ENCODE assay signal across 23 mouse cellular contexts in the genomic region with DNA sequence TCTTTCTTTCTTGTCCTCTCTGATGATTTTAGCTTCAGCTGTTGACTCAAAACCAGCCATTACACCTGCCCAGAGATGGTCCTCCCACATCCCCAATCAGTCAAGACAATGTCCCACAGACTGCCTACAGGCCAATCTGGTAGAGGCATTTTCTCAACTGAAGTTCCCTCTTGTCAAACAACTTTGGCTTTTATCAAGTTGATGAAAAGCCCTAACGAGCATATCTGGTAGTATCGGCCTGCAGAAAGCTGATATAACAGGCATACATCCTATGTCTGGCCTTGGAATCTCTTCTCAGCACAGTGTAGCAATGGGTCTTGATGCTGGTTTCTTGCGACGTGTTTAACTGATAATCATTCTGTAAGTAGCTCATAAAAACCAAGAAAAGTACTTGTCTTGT. TPM values are rescaled to one million over a fixed set of nuclear protein-coding genes. Genes with fewer than 3 reads are reported as not detected.
DNase-seq lines count a peak whose midpoint lies in the region; ATAC-seq and TF ChIP-seq lines count a peak whose summit lies in the region.
"Had no signal": no experiment of that assay in that cellular context is flagged by ENCODE, and none has a peak within 500 bp of the region (broad histone marks: within the 10 kb centered on the region; RNA-seq: fewer than 3 reads in every experiment).

No protein-coding gene starts in this region.

- peak; percentile 85 for ATAC-seq in liver, embryonic 11.5 days (replicated peaks; ENCODE audit: low FRiP score)
- ATAC-seq in liver, embryonic 13.5 days (ENCODE audit: low read depth): peak; percentile 83
- ATAC-seq in liver, postnatal 0 days: no peak
- no peak for ATAC-seq in midbrain, postnatal 0 days (ENCODE audit: low FRiP score)
- no peak for ATAC-seq in heart, embryonic 11.5 days (replicated peaks; ENCODE audit: insufficient number of reproducible peaks, low FRiP score, low TSS enrichment)
- ATAC-seq: CD4-positive, CD25-positive, alpha-beta regulatory T cell, adult 4 months; forebrain, embryonic 16.5 days had no signal

- H3K27ac ChIP-seq in liver, embryonic 11.5 days (ENCODE audit: low read depth, low read length): no peak overlapping the region; the same call in 1 of the 2 replicates
- H3K27ac ChIP-seq in liver, embryonic 13.5 days: no peak overlapping the region
- H3K27ac ChIP-seq in liver, postnatal 0 days (ENCODE audit: low read depth): 0 out of 2 replicates have a peak overlapping the region, but pooled peaks have one; percentile 7
- H3K27ac ChIP-seq in midbrain, postnatal 0 days (ENCODE audit: low read depth, low read length): no peak overlapping the region
- no peak overlapping the region for H3K27ac ChIP-seq in hindbrain, embryonic 10.5 days
- no peak overlapping the region for H3K27ac ChIP-seq in heart, embryonic 11.5 days (ENCODE audit: low read depth, low read length)
- H3K27ac ChIP-seq: forebrain, embryonic 12.5 days; heart, embryonic 10.5 days; heart, embryonic 15.5 days; hindbrain, embryonic 15.5 days had no signal

- no peak for TF ChIP-seq CTCF in liver, postnatal 0 days (IDR thresholded peaks at IDR 0.05; ENCODE audit: low read depth)
- no peak for TF ChIP-seq CTCF in midbrain, postnatal 0 days (IDR thresholded peaks at IDR 0.05)

- H3K4me1 ChIP-seq in liver, embryonic 11.5 days (replicated peaks; ENCODE audit: control insufficient read depth, insufficient read depth, low read length): peaks cover 8% of the 10 kb centered on the region
- H3K4me1 ChIP-seq in liver, embryonic 13.5 days (replicated peaks): peaks cover 54% of the 10 kb centered on the region
- peaks cover 37% of the 10 kb centered on the region for H3K4me1 ChIP-seq in liver, postnatal 0 days (ENCODE audit: insufficient read depth)
- H3K4me1 ChIP-seq in midbrain, postnatal 0 days (ENCODE audit: insufficient read depth, low read length): no peaks in the 10 kb centered on the region
- peaks cover 19% of the 10 kb centered on the region for H3K4me1 ChIP-seq in hindbrain, embryonic 10.5 days (replicated peaks)
- peaks cover 12% of the 10 kb centered on the region; the same call in 1 of the 2 replicates for H3K4me1 ChIP-seq in heart, embryonic 11.5 days (ENCODE audit: control insufficient read depth, insufficient read depth, low read length)
- H3K4me1 ChIP-seq: hindbrain, embryonic 15.5 days had no signal

- no peak overlapping the region for H3K4me3 ChIP-seq in liver, embryonic 11.5 days (ENCODE audit: low read depth, low read length)
- H3K4me3 ChIP-seq in liver, embryonic 13.5 days (replicated peaks): no peak overlapping the region
- H3K4me3 ChIP-seq in liver, postnatal 0 days (ENCODE audit: low read depth, low read length): no peak overlapping the region
- H3K4me3 ChIP-seq in midbrain, postnatal 0 days (ENCODE audit: low read depth, low read length): no peak overlapping the region
- H3K4me3 ChIP-seq in hindbrain, embryonic 10.5 days: no peak overlapping the region
- no peak overlapping the region for H3K4me3 ChIP-seq in heart, embryonic 11.5 days (ENCODE audit: low read depth, low read length)
- H3K4me3 ChIP-seq: embryonic facial prominence, embryonic 13.5 days; forebrain, embryonic 12.5 days; heart, embryonic 10.5 days; heart, embryonic 15.5 days; hindbrain, embryonic 15.5 days had no signal

- no peak for DNase-seq in liver, embryonic 11.5 days (ENCODE audit: low spot score)
- DNase-seq in liver: no peak
- no peak for DNase-seq in liver, embryonic 13.5 days
- DNase-seq in liver, postnatal 0 days: no peak
- no peak for DNase-seq in midbrain, postnatal 0 days (ENCODE audit: low spot score)
- no peak for DNase-seq in hindbrain, embryonic 10.5 days (ENCODE audit: low spot score)
- DNase-seq: adrenal gland, adult 8-10 months; adrenal gland, postnatal 36 days; B cell, adult 2 months; cerebellum, adult 11-12 months; cerebellum, adult 9-10 months; cerebellum, postnatal 25 days; gastrocnemius, postnatal 10 days; heart, adult 18-20 months; heart, postnatal 14 days had no signal

- H3K4me2 ChIP-seq in liver, embryonic 11.5 days: no peak overlapping the region
- H3K4me2 ChIP-seq in liver, embryonic 13.5 days: no peak overlapping the region
- no peak overlapping the region for H3K4me2 ChIP-seq in liver, postnatal 0 days (ENCODE audit: low read depth, low read length)
- no peak overlapping the region for H3K4me2 ChIP-seq in midbrain, postnatal 0 days (ENCODE audit: low read depth, low read length, poor library complexity, severe bottlenecking)
- H3K4me2 ChIP-seq in heart, embryonic 11.5 days: no peak overlapping the region
- H3K4me2 ChIP-seq: embryonic facial prominence, embryonic 13.5 days; forebrain, embryonic 12.5 days; heart, embryonic 15.5 days; hindbrain, embryonic 15.5 days had no signal

- H3K27me3 ChIP-seq in liver, embryonic 11.5 days (replicated peaks; ENCODE audit: control insufficient read depth, insufficient read depth, low read length): no peaks in the 10 kb centered on the region
- H3K27me3 ChIP-seq in liver, embryonic 13.5 days: no peaks in the 10 kb centered on the region
- no peaks in the 10 kb centered on the region for H3K27me3 ChIP-seq in liver, postnatal 0 days (ENCODE audit: insufficient read depth, low read length)
- no peaks in the 10 kb centered on the region for H3K27me3 ChIP-seq in midbrain, postnatal 0 days (ENCODE audit: insufficient read depth, low read length)
- H3K27me3 ChIP-seq in hindbrain, embryonic 10.5 days (ENCODE audit: insufficient read depth, poor library complexity, severe bottlenecking): no peaks in the 10 kb centered on the region
- no peaks in the 10 kb centered on the region for H3K27me3 ChIP-seq in heart, embryonic 11.5 days (ENCODE audit: control insufficient read depth, insufficient read depth, low read length)
- H3K27me3 ChIP-seq: embryonic facial prominence, embryonic 13.5 days; forebrain, embryonic 12.5 days; heart, embryonic 15.5 days; hindbrain, embryonic 15.5 days had no signal

- no peak overlapping the region for H3K9ac ChIP-seq in liver, embryonic 11.5 days (ENCODE audit: low read depth, low read length)
- H3K9ac ChIP-seq in liver, embryonic 13.5 days: no peak overlapping the region
- H3K9ac ChIP-seq in liver, postnatal 0 days (replicated peaks): no peak overlapping the region
- no peak overlapping the region for H3K9ac ChIP-seq in midbrain, postnatal 0 days (replicated peaks; ENCODE audit: low read length, poor library complexity, severe bottlenecking)
- H3K9ac ChIP-seq in heart, embryonic 11.5 days (ENCODE audit: low read depth, low read length): no peak overlapping the region
- H3K9ac ChIP-seq: embryonic facial prominence, embryonic 13.5 days; forebrain, embryonic 12.5 days; heart, embryonic 15.5 days; hindbrain, embryonic 15.5 days had no signal

- no peaks in the 10 kb centered on the region for H3K9me3 ChIP-seq in liver, embryonic 11.5 days (ENCODE audit: control insufficient read depth, low read length)
- H3K9me3 ChIP-seq in liver, embryonic 13.5 days (replicated peaks): no peaks in the 10 kb centered on the region
- no peaks in the 10 kb centered on the region for H3K9me3 ChIP-seq in liver, postnatal 0 days (ENCODE audit: low read length)
- no peaks in the 10 kb centered on the region for H3K9me3 ChIP-seq in midbrain, postnatal 0 days (ENCODE audit: low read length)
- H3K9me3 ChIP-seq in hindbrain, embryonic 10.5 days: no peaks in the 10 kb centered on the region
- no peaks in the 10 kb centered on the region for H3K9me3 ChIP-seq in heart, embryonic 11.5 days (replicated peaks; ENCODE audit: control insufficient read depth, low read length)
- H3K9me3 ChIP-seq: embryonic facial prominence, embryonic 13.5 days; forebrain, embryonic 12.5 days; heart, embryonic 10.5 days; heart, embryonic 15.5 days; hindbrain, embryonic 15.5 days had no signal

- WGBS in liver, embryonic 11.5 days: 45% methylated on average over 4 of the region's 4 CpGs
- 15% methylated on average over 4 of the region's 4 CpGs for WGBS in liver, embryonic 13.5 days (ENCODE audit: insufficient replicate concordance)
- whole genome bisulfite sequencing in liver, postnatal 0 days (ENCODE audit: insufficient replicate concordance): 45% methylated on average over 4 of the region's 4 CpGs
- WGBS in midbrain, postnatal 0 days: 92% methylated on average over 4 of the region's 4 CpGs
- 91% methylated on average over 4 of the region's 4 CpGs for whole genome bisulfite sequencing in hindbrain, embryonic 10.5 days
- 56% methylated on average over 4 of the region's 4 CpGs for WGBS in heart, embryonic 11.5 days (ENCODE audit: insufficient replicate concordance)

- TF ChIP-seq EP300 in liver, postnatal 0 days (IDR thresholded peaks at IDR 0.05; ENCODE audit: low read depth): peak; percentile 80

- no peaks in the 10 kb centered on the region for H3K36me3 ChIP-seq in liver, embryonic 11.5 days (ENCODE audit: control insufficient read depth, insufficient read depth, low read length)
- H3K36me3 ChIP-seq in liver, embryonic 13.5 days: no peaks in the 10 kb centered on the region
- H3K36me3 ChIP-seq in liver, postnatal 0 days (replicated peaks; ENCODE audit: insufficient read depth, low read length): no peaks in the 10 kb centered on the region
- H3K36me3 ChIP-seq in midbrain, postnatal 0 days (ENCODE audit: insufficient read depth, low read length): no peaks in the 10 kb centered on the region
- H3K36me3 ChIP-seq in hindbrain, embryonic 10.5 days: no peaks in the 10 kb centered on the region
- H3K36me3 ChIP-seq in heart, embryonic 11.5 days (ENCODE audit: control insufficient read depth, insufficient read depth, low read length): no peaks in the 10 kb centered on the region
- H3K36me3 ChIP-seq: embryonic facial prominence, embryonic 13.5 days; forebrain, embryonic 12.5 days; heart, embryonic 10.5 days; heart, embryonic 15.5 days; hindbrain, embryonic 15.5 days had no signal

RNA-seq across cellular contexts. Expression of gene Cmbl, which starts 8.1 kb away (rescaled TPM):
- 2.9 TPM in 2 replicates for polyA plus RNA-seq in liver, embryonic 11.5 days (2014; fragmentation: Nextera tagmentation; extraction: Ambion mirVana)
- 5.0 and 5.3 TPM in 2 replicates for polyA plus RNA-seq in liver, embryonic 13.5 days (2015; fragmentation: Nextera tagmentation; extraction: Ambion mirVana)
- 112 and 113 TPM in 2 replicates for polyA plus RNA-seq in liver, postnatal 0 days (2015; fragmentation: Nextera tagmentation; extraction: Ambion mirVana)
- total RNA-seq in midbrain, postnatal 0 days (2014; rRNA removed): 27.5 and 34.3 TPM in 2 replicates
- polyA plus RNA-seq in midbrain, postnatal 0 days (2015; fragmentation: Nextera tagmentation; extraction: Ambion mirVana): 25.1 and 25.9 TPM in 2 replicates
- polyA plus RNA-seq in hindbrain, embryonic 10.5 days (2016; fragmentation: Nextera tagmentation; extraction: Ambion mirVana): 1.6 and 2.0 TPM in 2 replicates
- 6.6 and 8.5 TPM in 2 replicates for polyA plus RNA-seq in heart, embryonic 11.5 days (2014; fragmentation: Nextera tagmentation; extraction: Ambion mirVana)
- polyA plus RNA-seq: CD4-positive, CD25-positive, alpha-beta regulatory T cell, adult 4 months had no signal

RNA-seq across cellular contexts. Expression of gene Cct5, which starts 28.3 kb away (rescaled TPM):
- polyA plus RNA-seq in liver, embryonic 11.5 days (2014; fragmentation: Nextera tagmentation; extraction: Ambion mirVana): 683 and 762 TPM in 2 replicates
- 409 and 450 TPM in 2 replicates for polyA plus RNA-seq in liver, embryonic 13.5 days (2015; fragmentation: Nextera tagmentation; extraction: Ambion mirVana)
- 164 and 168 TPM in 2 replicates for polyA plus RNA-seq in liver, postnatal 0 days (2015; fragmentation: Nextera tagmentation; extraction: Ambion mirVana)
- total RNA-seq in midbrain, postnatal 0 days (2014; rRNA removed): 336 and 346 TPM in 2 replicates
- polyA plus RNA-seq in midbrain, postnatal 0 days (2015; fragmentation: Nextera tagmentation; extraction: Ambion mirVana): 435 and 440 TPM in 2 replicates
- 698 and 751 TPM in 2 replicates for polyA plus RNA-seq in hindbrain, embryonic 10.5 days (2016; fragmentation: Nextera tagmentation; extraction: Ambion mirVana)
- polyA plus RNA-seq in heart, embryonic 11.5 days (2014; fragmentation: Nextera tagmentation; extraction: Ambion mirVana): 455 and 458 TPM in 2 replicates

RNA-seq across cellular contexts. Expression of gene Fam173b, which starts 28.4 kb away (rescaled TPM):
- 13.8 and 14.3 TPM in 2 replicates for polyA plus RNA-seq in liver, embryonic 11.5 days (2014; fragmentation: Nextera tagmentation; extraction: Ambion mirVana)
- polyA plus RNA-seq in liver, embryonic 13.5 days (2015; fragmentation: Nextera tagmentation; extraction: Ambion mirVana): 9.3 and 10.3 TPM in 2 replicates
- polyA plus RNA-seq in liver, postnatal 0 days (2015; fragmentation: Nextera tagmentation; extraction: Ambion mirVana): 9.3 and 12.1 TPM in 2 replicates
- 10.5 and 10.6 TPM in 2 replicates for total RNA-seq in midbrain, postnatal 0 days (2014; rRNA removed)
- 6.7 and 8.0 TPM in 2 replicates for polyA plus RNA-seq in midbrain, postnatal 0 days (2015; fragmentation: Nextera tagmentation; extraction: Ambion mirVana)
- polyA plus RNA-seq in hindbrain, embryonic 10.5 days (2016; fragmentation: Nextera tagmentation; extraction: Ambion mirVana): 13.1 and 15.5 TPM in 2 replicates
- polyA plus RNA-seq in heart, embryonic 11.5 days (2014; fragmentation: Nextera tagmentation; extraction: Ambion mirVana): 13.3 and 16.1 TPM in 2 replicates

RNA-seq across cellular contexts. Expression of gene March6, which starts 42.4 kb away (rescaled TPM):
- 35.5 and 36.1 TPM in 2 replicates for polyA plus RNA-seq in liver, embryonic 11.5 days (2014; fragmentation: Nextera tagmentation; extraction: Ambion mirVana)
- polyA plus RNA-seq in liver, embryonic 13.5 days (2015; fragmentation: Nextera tagmentation; extraction: Ambion mirVana): 12.7 and 16.2 TPM in 2 replicates
- polyA plus RNA-seq in liver, postnatal 0 days (2015; fragmentation: Nextera tagmentation; extraction: Ambion mirVana): 14.8 and 17.3 TPM in 2 replicates
- total RNA-seq in midbrain, postnatal 0 days (2014; rRNA removed): 198 and 249 TPM in 2 replicates
- 66.4 and 72.1 TPM in 2 replicates for polyA plus RNA-seq in midbrain, postnatal 0 days (2015; fragmentation: Nextera tagmentation; extraction: Ambion mirVana)
- polyA plus RNA-seq in hindbrain, embryonic 10.5 days (2016; fragmentation: Nextera tagmentation; extraction: Ambion mirVana): 34.5 and 39.9 TPM in 2 replicates
- 31.1 and 40.9 TPM in 2 replicates for polyA plus RNA-seq in heart, embryonic 11.5 days (2014; fragmentation: Nextera tagmentation; extraction: Ambion mirVana)

Comparison
In these comparisons a context has a peak if more than half of its experiments do, and no peak if none do; other contexts are left out.
1. ATAC-seq: peak in liver, embryonic 11.5 days (single experiment) and liver, embryonic 13.5 days (single experiment); none in liver, postnatal 0 days (single experiment), midbrain, postnatal 0 days (single experiment) and heart, embryonic 11.5 days (single experiment).